Mouse (Mus musculus): ENCODE measurements around the gene Luzp1.

DNA sequence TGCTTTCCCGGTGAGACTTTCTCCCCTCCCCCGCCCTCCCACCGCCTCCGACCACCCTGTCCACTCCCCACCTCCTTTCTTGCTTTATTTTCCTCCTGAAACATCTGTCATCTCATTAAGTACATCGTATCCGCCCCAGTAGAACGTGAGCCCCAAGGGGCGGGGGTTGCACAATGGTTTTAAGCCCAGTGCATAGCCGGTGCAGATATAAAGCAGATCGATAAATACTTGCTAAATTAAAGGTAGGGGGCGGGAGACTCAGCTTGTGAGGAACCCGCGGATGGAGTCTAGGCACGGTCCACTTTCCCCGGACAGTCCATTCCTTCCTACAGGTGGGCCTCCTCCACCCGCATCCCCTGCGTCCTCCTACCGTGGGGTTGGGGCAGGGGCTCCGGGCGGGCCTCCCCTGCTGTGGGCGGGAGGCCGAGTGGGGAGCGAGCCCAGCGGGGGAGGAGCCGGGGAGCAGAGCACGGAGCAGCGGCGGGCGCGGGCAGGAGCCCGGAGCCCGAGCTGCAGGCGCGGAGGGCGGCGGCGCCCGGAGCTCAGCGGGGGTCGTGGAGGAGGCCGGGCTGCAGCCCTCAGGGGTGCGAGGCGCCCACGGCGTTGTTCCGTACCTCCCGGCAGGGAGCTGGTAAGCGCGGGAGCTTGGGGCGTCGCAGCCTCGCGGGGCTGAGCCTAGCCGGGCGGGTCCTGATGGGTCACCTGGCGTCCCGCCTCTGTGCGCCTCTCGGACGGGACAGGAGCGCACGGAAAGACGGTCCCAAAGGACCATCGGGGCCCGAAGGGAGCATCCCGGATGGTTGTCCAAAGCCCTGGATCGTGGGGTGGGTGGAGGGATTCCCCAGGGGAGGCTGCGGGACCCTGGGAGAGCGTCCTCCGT lies 45.2 kb upstream of the Luzp1 start:
- TF ChIP-seq HCFC1 (IDR thresholded peaks at IDR 0.05; ENCODE audit: low read depth, low read length) (no peak), CTCF (IDR thresholded peaks at IDR 0.05 in 2 of 3, conservative IDR thresholded peaks at IDR 0.05 in 1 of 3; ENCODE audit: control insufficient read depth in 1 of 3, insufficient read depth in 1 of 3, low read depth in 2 of 3, low read length in 3 of 3, poor library complexity in 1 of 3, severe bottlenecking in 1 of 3) (no peak), EP300 (IDR thresholded peaks at IDR 0.05; ENCODE audit: low read depth in 1 of 2, low read length in 2 of 2) (no peak), ELF1 (IDR thresholded peaks at IDR 0.05; ENCODE audit: low read depth, low read length) (no peak), MAFK (IDR thresholded peaks at IDR 0.05; ENCODE audit: borderline replicate concordance, low read depth, low read length) (no peak), SMC3 (IDR thresholded peaks at IDR 0.05; ENCODE audit: low read depth, low read length) (no peak), USF1 (IDR thresholded peaks at IDR 0.05; ENCODE audit: low read depth, low read length) (no peak), POLR2A (IDR thresholded peaks at IDR 0.05; ENCODE audit: control insufficient read depth in 1 of 2, insufficient read depth in 1 of 2, low read depth in 1 of 2, low read length in 2 of 2, poor library complexity in 1 of 2) (no peak), TCF12 (IDR thresholded peaks at IDR 0.05; ENCODE audit: low read depth, low read length) (no peak), CHD1 (IDR thresholded peaks at IDR 0.05; ENCODE audit: low read depth, low read length) (no peak), MEF2A (IDR thresholded peaks at IDR 0.05; ENCODE audit: extremely low read depth, insufficient replicate concordance, low read depth, low read length, poor library complexity, severe bottlenecking) (no peak)

All from MEL (cell line).